In genomic region chr2:125866058-125866740, GRCm38 (mm10) we compare ENCODE assay signal across 8 mouse cellular contexts. TPM values are rescaled to one million over a fixed set of nuclear protein-coding genes. Genes with fewer than 3 reads are reported as not detected.
DNase-seq lines count a peak whose midpoint lies in the region; ATAC-seq lines count a peak whose summit lies in the region.

No protein-coding gene starts in this region.

- peak overlapping the region; percentile 52 for H3K4me3 ChIP-seq in hindbrain, embryonic 13.5 days

- no peaks in the 10 kb centered on the region for H3K27me3 ChIP-seq in hindbrain, embryonic 13.5 days

- H3K36me3 ChIP-seq in hindbrain, embryonic 13.5 days = 0 out of 2 replicates have a peak, but pooled peaks cover 2% of the 10 kb centered on the region

- peaks cover 16% of the 10 kb centered on the region for H3K4me1 ChIP-seq in hindbrain, embryonic 13.5 days (replicated peaks)

- H3K9me3 ChIP-seq in hindbrain, embryonic 13.5 days = no peaks in the 10 kb centered on the region

- ATAC-seq in hindbrain, embryonic 13.5 days (ENCODE audit: low FRiP score) = peak; percentile 86

- H3K27ac ChIP-seq in hindbrain, embryonic 13.5 days = peak overlapping the region; percentile 30

- WGBS in hindbrain, embryonic 13.5 days = 8% methylated on average over 23 of the region's 23 CpGs

- peak; percentile 84 for DNase-seq in NIH3T3 (ENCODE audit: low read depth)
- peak; percentile 55 to 67 for DNase-seq in cerebellum, postnatal 25 days
- peak; percentile 11 to 12 for DNase-seq in frontal cortex, postnatal 25 days (ENCODE audit: low spot score in 2 of 2)
- peak; percentile 33 for DNase-seq in left cerebral cortex, adult 11 months (ENCODE audit: low spot score)
- DNase-seq in lung, postnatal 4 days = peak; percentile 80 to 82
- peak; percentile 81 for DNase-seq in retina, postnatal 1 day
- peak; percentile 78 for DNase-seq in thymus, postnatal 4 days

- H3K9ac ChIP-seq in hindbrain, embryonic 13.5 days = peak overlapping the region; percentile 76

- H3K4me2 ChIP-seq in hindbrain, embryonic 13.5 days = peak overlapping the region; percentile 67

RNA-seq across cellular contexts. Expression of gene Cops2, which starts 7.3 kb away (rescaled TPM):
- polyA plus RNA-seq in hindbrain, embryonic 13.5 days (2015; fragmentation: Nextera tagmentation; extraction: Ambion mirVana) = 74.6 and 75.1 TPM in 2 replicates

RNA-seq across cellular contexts. Expression of gene Galk2, which starts 7.3 kb away (rescaled TPM):
- polyA plus RNA-seq in hindbrain, embryonic 13.5 days (2015; fragmentation: Nextera tagmentation; extraction: Ambion mirVana) = 31.6 and 33.7 TPM in 2 replicates

Comparison
In these comparisons a context has a peak if more than half of its experiments do, and no peak if none do; other contexts are left out.
1. Peak in every context shown above with its lines: DNase-seq, ATAC-seq, H3K4me3 ChIP-seq and H3K27ac ChIP-seq.
2. DNase-seq: peak in every context shown above with its lines; median percentile 84 in NIH3T3; 81 in lung, postnatal 4 days; 81 in retina, postnatal 1 day; 78 in thymus, postnatal 4 days; 61 in cerebellum, postnatal 25 days; 33 in left cerebral cortex, adult 11 months; 12 in frontal cortex, postnatal 25 days.